Mouse (Mus musculus) megakaryocyte, embryonic 14.5 days (primary cell): ENCODE measurements around the gene Eif3k.

Experiments used
- FLI1 ChIP-seq: IDR thresholded peaks from 2 replicates; pipeline ENCODE4 v1.6.1; 2012; ENCODE audit warnings: low read length, inconsistent platforms, mixed read lengths
- GATA1 ChIP-seq: IDR thresholded peaks from 3 replicates; pipeline ENCODE4 v1.6.1; 2012; ENCODE audit warnings: mixed read lengths, low read length, inconsistent platforms, borderline replicate concordance

DNA sequence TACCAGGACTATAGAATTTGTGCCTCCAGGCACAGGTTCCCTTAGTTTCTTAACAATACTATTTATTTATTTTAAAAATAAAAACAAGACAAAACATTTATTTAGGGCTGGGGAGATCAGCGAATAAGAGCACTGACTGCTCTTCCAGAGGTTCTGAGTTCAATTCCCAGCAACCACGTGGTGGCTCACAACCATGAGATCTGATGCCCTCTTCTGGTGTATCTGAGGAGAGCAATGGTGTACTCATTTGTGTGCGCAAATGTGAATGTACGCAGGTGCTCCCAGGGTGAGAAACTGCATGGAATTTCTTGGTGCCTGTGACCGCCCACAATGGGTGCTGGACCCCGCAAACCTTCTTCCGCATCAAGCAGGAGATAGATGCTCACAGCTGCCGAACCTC lies 8.6 kb downstream of the Eif3k start:
- TF ChIP-seq GATA1 (no peak), FLI1 (no peak)
